Comparison of ENCODE assay signal across 10 mouse cellular contexts in genomic region chr13:23730479-23730878, GRCm38 (mm10). TPM values are rescaled to one million over a fixed set of nuclear protein-coding genes. Genes with fewer than 3 reads are reported as not detected.
DNase-seq lines count a peak whose midpoint lies in the region; ATAC-seq and TF ChIP-seq lines count a peak whose summit lies in the region.
"Had no signal": no experiment of that assay in that cellular context is flagged by ENCODE, and none has a peak within 500 bp of the region (broad histone marks: within the 10 kb centered on the region; RNA-seq: fewer than 3 reads in every experiment).

No protein-coding gene starts in this region.

- intact Hi-C loops in heart, adult 2 months (cut with DNase I): loop anchor here (10.0 kb wide), 1 partner anchor 1976 kb away; the partner anchor contains the start of genes Hist1h2ak, Hist1h2bn and Hist1h4k

- no peak for TF ChIP-seq CTCF in heart, adult 2 months (IDR thresholded peaks at IDR 0.05)
- no peak for TF ChIP-seq CTCF in forebrain, postnatal 0 days (IDR thresholded peaks at IDR 0.05; ENCODE audit: low read depth)

- ATAC-seq in kidney, embryonic 14.5 days (ENCODE audit: low FRiP score, low TSS enrichment): 0 out of 2 replicates have a peak, but pooled peaks have one; percentile 38
- ATAC-seq in forebrain, postnatal 0 days: no peak

- no peaks in the 10 kb centered on the region for H3K36me3 ChIP-seq in heart, adult 2 months (ENCODE audit: control insufficient read depth, insufficient read depth, low read length)
- H3K36me3 ChIP-seq in kidney, embryonic 14.5 days (ENCODE audit: control insufficient read depth, insufficient read depth, low read length): no peaks in the 10 kb centered on the region
- H3K36me3 ChIP-seq in forebrain, postnatal 0 days (ENCODE audit: insufficient read depth): no peaks in the 10 kb centered on the region
- H3K36me3 ChIP-seq: hindbrain, embryonic 10.5 days had no signal

- H3K27me3 ChIP-seq in heart, adult 2 months (ENCODE audit: control insufficient read depth, insufficient read depth, low read length): no peaks in the 10 kb centered on the region
- no peaks in the 10 kb centered on the region for H3K27me3 ChIP-seq in kidney, embryonic 14.5 days (ENCODE audit: control insufficient read depth, insufficient read depth, low read length)
- H3K27me3 ChIP-seq in forebrain, postnatal 0 days (ENCODE audit: insufficient read depth, low read length): no peaks in the 10 kb centered on the region
- H3K27me3 ChIP-seq: megakaryocyte, embryonic 14.5 days had no signal

- no peaks in the 10 kb centered on the region for H3K79me2 ChIP-seq in heart, adult 2 months (replicated peaks; ENCODE audit: control insufficient read depth, insufficient read depth, low read length)

- DNase-seq in heart, adult 11 months: peak; percentile 93
- no peak for DNase-seq in heart, adult 8-10 months (ENCODE audit: low spot score)
- peak in 1 of 2 experiments; percentile 36 for DNase-seq in heart, adult 2 months
- DNase-seq in lung, postnatal 25 days (ENCODE audit: low spot score): peak; percentile 73
- no peak for DNase-seq in layer of hippocampus, adult 9-10 months (ENCODE audit: low spot score)
- DNase-seq in forebrain, postnatal 0 days: no peak
- no peak for DNase-seq in spleen, postnatal 36 days (ENCODE audit: low spot score in 2 of 2)

- H3K4me3 ChIP-seq in heart, adult 2 months: no peak overlapping the region
- H3K4me3 ChIP-seq in kidney, embryonic 14.5 days (ENCODE audit: low read length): no peak overlapping the region
- no peak overlapping the region for H3K4me3 ChIP-seq in forebrain, postnatal 0 days (ENCODE audit: low read depth, low read length)
- H3K4me3 ChIP-seq: hindbrain, embryonic 10.5 days; megakaryocyte, embryonic 14.5 days had no signal

- no peak for TF ChIP-seq POLR2A in heart, adult 2 months (IDR thresholded peaks at IDR 0.05; ENCODE audit: insufficient read depth, low read depth, low read length)

- peak overlapping the region; percentile 43 for H3K27ac ChIP-seq in heart, adult 2 months
- H3K27ac ChIP-seq in kidney, embryonic 14.5 days (ENCODE audit: low read depth, low read length): no peak overlapping the region
- H3K27ac ChIP-seq in forebrain, postnatal 0 days (ENCODE audit: low read depth, low read length): no peak overlapping the region

- TF ChIP-seq EP300 in heart, adult 2 months (IDR thresholded peaks at IDR 0.05; ENCODE audit: insufficient read depth, low read depth, low read length): no peak

- H3K4me2 ChIP-seq in kidney, embryonic 14.5 days (replicated peaks; ENCODE audit: low read depth, low read length): no peak overlapping the region
- no peak overlapping the region for H3K4me2 ChIP-seq in forebrain, postnatal 0 days (ENCODE audit: low read depth)

- no peaks in the 10 kb centered on the region for H3K9me3 ChIP-seq in kidney, embryonic 14.5 days (ENCODE audit: control insufficient read depth, low read length)
- H3K9me3 ChIP-seq in forebrain, postnatal 0 days (ENCODE audit: low read length): no peaks in the 10 kb centered on the region
- H3K9me3 ChIP-seq: hindbrain, embryonic 10.5 days; megakaryocyte, embryonic 14.5 days had no signal

- H3K9ac ChIP-seq in heart, adult 2 months (ENCODE audit: low read depth, low read length): no peak overlapping the region
- no peak overlapping the region for H3K9ac ChIP-seq in kidney, embryonic 14.5 days (ENCODE audit: low read depth, low read length)
- no peak overlapping the region for H3K9ac ChIP-seq in forebrain, postnatal 0 days

- H3K4me1 ChIP-seq in heart, adult 2 months (ENCODE audit: control insufficient read depth, insufficient read depth, low read length): peaks cover 5% of the 10 kb centered on the region
- H3K4me1 ChIP-seq in kidney, embryonic 14.5 days (ENCODE audit: control insufficient read depth, insufficient read depth, low read length): peaks cover 5% of the 10 kb centered on the region; the same call in 1 of the 2 replicates
- no peaks in the 10 kb centered on the region for H3K4me1 ChIP-seq in forebrain, postnatal 0 days (ENCODE audit: insufficient read depth)

- WGBS in heart, adult 2 months: 23% methylated on average over 8 of the region's 8 CpGs
- WGBS in kidney, embryonic 14.5 days: 32% methylated on average over 8 of the region's 8 CpGs
- WGBS in forebrain, postnatal 0 days: 58% methylated on average over 8 of the region's 8 CpGs

RNA-seq across cellular contexts. Expression of gene Hist1h1c, which starts 8.1 kb away (rescaled TPM):
- 100 to 1,000 TPM; 145 to 209 (median 187) TPM for total RNA-seq in heart, adult 8-10 months (2022)
- total RNA-seq in heart, adult 2 months (2021): 100 to 1,000 TPM; 147 to 185 TPM
- polyA plus RNA-seq in heart, adult 2 months (2012; rRNA removed): 55.5 and 80.0 TPM in 2 replicates
- polyA plus RNA-seq in kidney, embryonic 14.5 days (2014; fragmentation: Nextera tagmentation; extraction: Ambion mirVana): 21.6 and 28.4 TPM in 2 replicates
- total RNA-seq in forebrain, postnatal 0 days (2014; rRNA removed): 475 and 498 TPM in 2 replicates
- polyA plus RNA-seq in forebrain, postnatal 0 days (2015; fragmentation: Nextera tagmentation; extraction: Ambion mirVana): 24.0 and 26.3 TPM in 2 replicates

RNA-seq across cellular contexts. Expression of gene Hist1h3c, which starts 14.9 kb away (rescaled TPM):
- total RNA-seq in heart, adult 8-10 months (2022): 1 to 10 TPM in 2 of 4 experiments, under 1 TPM in 1, not detected in 1; 0.82 to 5.6 (median 2.3) TPM
- total RNA-seq in heart, adult 2 months (2021): 1 to 10 TPM in 1 of 2 experiments, not detected in 1; 2.5 TPM
- 0.64 TPM in 1 of 2 replicates, not detected in the other for polyA plus RNA-seq in heart, adult 2 months (2012; rRNA removed)
- polyA plus RNA-seq in kidney, embryonic 14.5 days (2014; fragmentation: Nextera tagmentation; extraction: Ambion mirVana): 12.7 and 18.3 TPM in 2 replicates
- 294 and 301 TPM in 2 replicates for total RNA-seq in forebrain, postnatal 0 days (2014; rRNA removed)
- polyA plus RNA-seq in forebrain, postnatal 0 days (2015; fragmentation: Nextera tagmentation; extraction: Ambion mirVana): 0.84 TPM in 1 of 2 replicates, not detected in the other

RNA-seq across cellular contexts. Expression of gene Hist1h2bb, which starts 16.1 kb away (rescaled TPM):
- total RNA-seq in heart, adult 8-10 months (2022): 1 to 10 TPM; 2.6 to 6.9 (median 4.0) TPM
- total RNA-seq in heart, adult 2 months (2021): 1 to 10 TPM; 3.2 to 4.9 TPM
- polyA plus RNA-seq in heart, adult 2 months (2012; rRNA removed): 0.47 and 0.76 TPM in 2 replicates
- 2.7 and 6.8 TPM in 2 replicates for polyA plus RNA-seq in kidney, embryonic 14.5 days (2014; fragmentation: Nextera tagmentation; extraction: Ambion mirVana)
- total RNA-seq in forebrain, postnatal 0 days (2014; rRNA removed): 647 and 680 TPM in 2 replicates
- not detected in 2 replicates for polyA plus RNA-seq in forebrain, postnatal 0 days (2015; fragmentation: Nextera tagmentation; extraction: Ambion mirVana)

RNA-seq across cellular contexts. Expression of gene Hfe, which starts 19.8 kb away (rescaled TPM):
- 10 to 100 TPM; 58.1 to 66.0 (median 61.5) TPM for total RNA-seq in heart, adult 8-10 months (2022)
- total RNA-seq in heart, adult 2 months (2021): 10 to 100 TPM; 58.9 to 62.8 TPM
- 16.8 and 21.1 TPM in 2 replicates for polyA plus RNA-seq in heart, adult 2 months (2012; rRNA removed)
- polyA plus RNA-seq in kidney, embryonic 14.5 days (2014; fragmentation: Nextera tagmentation; extraction: Ambion mirVana): 6.0 and 7.6 TPM in 2 replicates
- total RNA-seq in forebrain, postnatal 0 days (2014; rRNA removed): 2.5 and 3.6 TPM in 2 replicates
- polyA plus RNA-seq in forebrain, postnatal 0 days (2015; fragmentation: Nextera tagmentation; extraction: Ambion mirVana): 4.4 and 6.0 TPM in 2 replicates

RNA-seq across cellular contexts. Expression of gene Hist1h2ab, which starts 20.4 kb away (rescaled TPM):
- total RNA-seq in heart, adult 8-10 months (2022): 1 to 10 TPM in 3 of 4 experiments, not detected in 1; 2.4 to 8.4 (median 4.0) TPM
- total RNA-seq in heart, adult 2 months (2021): 1 to 10 TPM; 4.4 to 6.7 TPM
- 0.51 TPM in 1 of 2 replicates, not detected in the other for polyA plus RNA-seq in heart, adult 2 months (2012; rRNA removed)
- polyA plus RNA-seq in kidney, embryonic 14.5 days (2014; fragmentation: Nextera tagmentation; extraction: Ambion mirVana): 70.3 and 91.4 TPM in 2 replicates
- 305 and 340 TPM in 2 replicates for total RNA-seq in forebrain, postnatal 0 days (2014; rRNA removed)
- polyA plus RNA-seq in forebrain, postnatal 0 days (2015; fragmentation: Nextera tagmentation; extraction: Ambion mirVana): 4.4 and 6.7 TPM in 2 replicates

Comparison
In these comparisons a context has a peak if more than half of its experiments do, and no peak if none do; other contexts are left out.
1. DNase-seq: peak in heart, adult 11 months (single experiment) and lung, postnatal 25 days (single experiment); none in heart, adult 8-10 months (single experiment), layer of hippocampus, adult 9-10 months (single experiment), forebrain, postnatal 0 days (single experiment) and spleen, postnatal 36 days (0 of 2).
2. RNA of gene Hist1h3c, which starts 14.9 kb away (total RNA-seq): 294 to 301 TPM in forebrain, postnatal 0 days; 2.5 TPM in heart, adult 2 months and 0.82 to 5.6 TPM in heart, adult 8-10 months; every median in the first group is over 10 times any median in the second.
3. RNA of gene Hist1h2bb, which starts 16.1 kb away (total RNA-seq): 647 to 680 TPM in forebrain, postnatal 0 days; 2.6 to 6.9 TPM in heart, adult 8-10 months and 3.2 to 4.9 TPM in heart, adult 2 months; every median in the first group is over 10 times any median in the second.